Mouse (Mus musculus) kidney, adult 2 months (tissue): ENCODE measurements at regions not wholly inside any gene's neighbourhood (a gene's known extent, or its start where the extent isn't known, plus 50 kb on each side); places are given as distances from the start of the nearest gene placed in this dataset.

Experiments
- CTCF ChIP-seq: fragments of 200-500 bp; conservative IDR thresholded peaks from 2 replicates; pipeline ENCODE4 v1.5.1; 2011; ENCODE audit warnings: low read depth, mild to moderate bottlenecking, control low read depth, low read length, moderate library complexity, mixed read lengths; ENCODE audit not compliant: insufficient read depth, insufficient read length
- POLR2A ChIP-seq: fragments of 200-500 bp; IDR thresholded peaks from one replicate; pipeline ENCODE4 v1.6.1; 2011; ENCODE audit warnings: low read depth, low read length, control low read depth

GRCm38 (mm10) chr15:59887381-59888130 lies 128.9 kb downstream of the 4933412E24Rik start:
- TF ChIP-seq POLR2A (no peak), CTCF (no peak)
